Mouse (Mus musculus) thymus, adult 2 months (tissue): ENCODE measurements around the gene Ccpg1os. TPM values are rescaled to one million over a fixed set of nuclear protein-coding genes. Genes with fewer than 3 reads are reported as not detected.
A peak's percentile ranks its signal among the peaks of the same experiment; 100 is the strongest.

Experiments used
- DNase-seq: peaks from one replicate; pipeline ENCODE4 v3.0.0; 2021
- H3K27ac ChIP-seq: fragments of 200-500 bp; 2 replicates; pipeline ENCODE4 v1.5.1; 2012; ENCODE audit warnings: low read length, control low read depth; ENCODE audit not compliant: control insufficient read depth, insufficient read depth
- H3K27me3 ChIP-seq: fragments of 200-500 bp; 2 replicates; pipeline ENCODE4 v1.6.1; 2012; ENCODE audit warnings: mild to moderate bottlenecking, low read length, moderate library complexity, mixed read lengths; ENCODE audit not compliant: control insufficient read depth, insufficient read depth
- H3K36me3 ChIP-seq: fragments of 200-500 bp; 2 replicates; pipeline ENCODE4 v1.6.1; 2012; ENCODE audit warnings: mild to moderate bottlenecking, low read length, moderate library complexity; ENCODE audit not compliant: control insufficient read depth, insufficient read depth
- H3K4me1 ChIP-seq: fragments of 200-500 bp; replicated peaks from 2 replicates; pipeline ENCODE4 v1.6.1; 2012; ENCODE audit warnings: low read length; ENCODE audit not compliant: control insufficient read depth, insufficient read depth
- H3K4me3 ChIP-seq: fragments of 200-500 bp; 2 replicates; pipeline ENCODE4 v1.5.1; 2012; ENCODE audit warnings: mild to moderate bottlenecking, low read length, control low read depth, moderate library complexity; ENCODE audit not compliant: control insufficient read depth, insufficient read depth
- CTCF ChIP-seq: fragments of 200-500 bp; IDR thresholded peaks from 2 replicates; pipeline ENCODE4 v1.5.1; 2012; ENCODE audit warnings: mild to moderate bottlenecking, control low read depth, low read length, moderate library complexity, borderline replicate concordance; ENCODE audit not compliant: control insufficient read depth, poor library complexity, insufficient read depth; ENCODE audit errors: extremely low read depth
- POLR2A ChIP-seq: fragments of 200-500 bp; IDR thresholded peaks from 2 replicates; pipeline ENCODE4 v1.6.1; 2012; ENCODE audit warnings: mild to moderate bottlenecking, low read length, control low read depth, moderate library complexity; ENCODE audit not compliant: control insufficient read depth, poor library complexity, insufficient read depth; ENCODE audit errors: extremely low read depth
- WGBS: fragments of 180-500 bp; shearing (Covaris S2); methylation state at CpG from one replicate; pipeline ENCODE4 v1.1.7; 2018; 5-methylcytosine and 5-hydroxymethylcytosine counted together
- polyA plus RNA-seq: library from polyadenylated mRNA; depleted of rRNA; stranded (reverse); fragments of >200 nt; gene quantifications from 2 replicates; pipeline ENCODE4 v1.2.3, GENCODE M21; 2012

Gene Ccpg1os
- polyA plus RNA-seq, 1 experiment = 5.5 TPM

GRCm38 (mm10) chr9:73019841-73020240, 34.7 kb upstream of the Ccpg1os start:
- no peak overlapping the region for H3K4me3 ChIP-seq
- no peaks in the 10 kb centered on the region for H3K4me1 ChIP-seq
- TF ChIP-seq CTCF (no peak), POLR2A (no peak)
- peaks cover 38% of the 10 kb centered on the region for H3K36me3 ChIP-seq
- no peak for DNase-seq
- no peaks in the 10 kb centered on the region for H3K27me3 ChIP-seq
- no peak overlapping the region for H3K27ac ChIP-seq
- WGBS = 96% methylated on average over 10 of the region's 10 CpGs

DNA sequence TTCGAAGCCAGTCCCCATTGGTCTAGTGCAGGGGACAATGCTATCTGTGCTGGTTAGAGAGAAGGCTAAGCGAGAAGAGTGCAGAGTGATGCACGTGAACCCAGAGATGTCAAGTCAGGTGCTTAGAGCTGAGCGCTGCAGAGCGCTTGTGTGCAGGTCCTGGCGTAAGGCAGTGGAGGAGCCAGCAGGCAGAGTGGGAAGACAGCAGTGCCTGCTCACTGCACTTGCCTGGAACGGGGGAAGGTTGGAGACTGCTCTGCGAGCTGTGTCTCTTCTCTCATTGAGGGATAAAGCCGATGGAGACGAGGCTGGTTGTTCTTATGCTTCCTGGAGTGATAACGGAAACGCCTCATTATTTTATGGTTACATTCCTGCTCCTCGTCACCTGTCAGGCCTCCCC, 29.5 kb upstream of the Ccpg1os start:
- Histone ChIP-seq H3K27ac (no peak overlapping the region), H3K4me3 (no peak overlapping the region), H3K4me1 (no peaks in the 10 kb centered on the region), H3K36me3 (peaks cover 70% of the 10 kb centered on the region), H3K27me3 (no peaks in the 10 kb centered on the region)
- TF ChIP-seq POLR2A (no peak), CTCF (no peak)
- DNase-seq = no peak
- WGBS = 96% methylated on average over 13 of the region's 13 CpGs

GRCm38 (mm10) chr9:73012629-73013028, 27.4 kb upstream of the Ccpg1os start:
- no peak for TF ChIP-seq POLR2A
- TF ChIP-seq CTCF = no peak
- peaks cover 69% of the 10 kb centered on the region for H3K36me3 ChIP-seq

GRCm38 (mm10) chr9:73008384-73008783, 23.2 kb upstream of the Ccpg1os start:
- Histone ChIP-seq H3K4me3 (no peak overlapping the region), H3K27me3 (no peaks in the 10 kb centered on the region), H3K4me1 (no peaks in the 10 kb centered on the region), H3K36me3 (peaks cover 57% of the 10 kb centered on the region), H3K27ac (no peak overlapping the region)
- no peak for DNase-seq
- no peak for TF ChIP-seq POLR2A
- TF ChIP-seq CTCF = no peak
- 45% methylated on average over 3 of the region's 3 CpGs for WGBS

More at GRCm38 (mm10) chr9:73012629-73013028, 27.4 kb upstream of the Ccpg1os start:
- Histone ChIP-seq H3K27me3 (no peaks in the 10 kb centered on the region), H3K27ac (no peak overlapping the region), H3K4me3 (no peak overlapping the region), H3K4me1 (no peaks in the 10 kb centered on the region)
- no peak for DNase-seq
- WGBS = 97% methylated on average over 4 of the region's 4 CpGs

- 97% methylated on average over 3 of the region's 3 CpGs for WGBS
- Histone ChIP-seq H3K4me3 (no peak overlapping the region), H3K4me1 (no peaks in the 10 kb centered on the region), H3K27ac (no peak overlapping the region), H3K36me3 (peaks cover 55% of the 10 kb centered on the region), H3K27me3 (no peaks in the 10 kb centered on the region)
- peak; percentile 10 for DNase-seq
- no peak for TF ChIP-seq POLR2A
- TF ChIP-seq CTCF = no peak
Measured at GRCm38 (mm10) chr9:73006175-73006574, 21.0 kb upstream of the Ccpg1os start.

GRCm38 (mm10) chr9:73005106-73005505, 19.9 kb upstream of the Ccpg1os start:
- no peak overlapping the region for H3K27ac ChIP-seq
- WGBS = 96% methylated on average over 6 of the region's 6 CpGs
- peaks cover 50% of the 10 kb centered on the region for H3K36me3 ChIP-seq
- TF ChIP-seq POLR2A = no peak
- no peak for TF ChIP-seq CTCF
- H3K4me3 ChIP-seq = no peak overlapping the region
- H3K4me1 ChIP-seq = no peaks in the 10 kb centered on the region
- no peaks in the 10 kb centered on the region for H3K27me3 ChIP-seq
- no peak for DNase-seq

GRCm38 (mm10) chr9:73004076-73004475, 18.9 kb upstream of the Ccpg1os start:
- Histone ChIP-seq H3K4me1 (no peaks in the 10 kb centered on the region), H3K27ac (no peak overlapping the region), H3K27me3 (no peaks in the 10 kb centered on the region), H3K36me3 (peaks cover 50% of the 10 kb centered on the region), H3K4me3 (no peak overlapping the region)
- no peak for DNase-seq
- WGBS = 97% methylated on average over 8 of the region's 8 CpGs
- TF ChIP-seq CTCF (no peak), POLR2A (no peak)
